Mouse (Mus musculus): ENCODE measurements around the gene Ppp5c. TPM values are rescaled to one million over a fixed set of nuclear protein-coding genes. Genes with fewer than 3 reads are reported as not detected.

Gene Ppp5c
- polyA plus RNA-seq, 1 experiment = 70.5 TPM

GRCm38 (mm10) chr7:16974018-16974417, 53.7 kb downstream of the Ppp5c start:
- Histone ChIP-seq H3K4me3 (replicated peaks; ENCODE audit: control insufficient read depth, low read depth, low read length) (no peak overlapping the region), H3K27ac (ENCODE audit: control insufficient read depth, insufficient read depth, low read depth, low read length, poor library complexity) (no peak overlapping the region), H3K4me1 (ENCODE audit: control insufficient read depth, insufficient read depth, low read length) (peaks cover 1% of the 10 kb centered on the region; the same call in 1 of the 2 replicates)
- 42% methylated on average over 6 of the region's 6 CpGs for WGBS
- no peak for TF ChIP-seq CTCF (IDR thresholded peaks at IDR 0.05; ENCODE audit: control insufficient read depth, insufficient read depth, low read length)
- no peak for TF ChIP-seq POLR2A (IDR thresholded peaks at IDR 0.05; ENCODE audit: borderline replicate concordance, control insufficient read depth, low read depth, low read length)

GRCm38 (mm10) chr7:16971160-16971559, 56.6 kb downstream of the Ppp5c start:
- Histone ChIP-seq H3K4me3 (replicated peaks; ENCODE audit: control insufficient read depth, low read depth, low read length) (no peak overlapping the region), H3K27ac (ENCODE audit: control insufficient read depth, insufficient read depth, low read depth, low read length, poor library complexity) (no peak overlapping the region), H3K4me1 (ENCODE audit: control insufficient read depth, insufficient read depth, low read length) (peaks cover 1% of the 10 kb centered on the region; the same call in 1 of the 2 replicates)
- WGBS = 20% methylated on average over 3 of the region's 3 CpGs
- TF ChIP-seq POLR2A (IDR thresholded peaks at IDR 0.05; ENCODE audit: borderline replicate concordance, control insufficient read depth, low read depth, low read length) = no peak

GRCm38 (mm10) chr7:16968414-16968813, 59.3 kb downstream of the Ppp5c start:
- Histone ChIP-seq H3K27ac (ENCODE audit: control insufficient read depth, insufficient read depth, low read depth, low read length, poor library complexity) (no peak overlapping the region), H3K4me1 (ENCODE audit: control insufficient read depth, insufficient read depth, low read length) (peaks cover 1% of the 10 kb centered on the region; the same call in 1 of the 2 replicates), H3K4me3 (replicated peaks; ENCODE audit: control insufficient read depth, low read depth, low read length) (no peak overlapping the region)
- TF ChIP-seq POLR2A (IDR thresholded peaks at IDR 0.05; ENCODE audit: borderline replicate concordance, control insufficient read depth, low read depth, low read length) (no peak), CTCF (IDR thresholded peaks at IDR 0.05; ENCODE audit: control insufficient read depth, insufficient read depth, low read length) (no peak)
- 63% methylated on average over 6 of the region's 6 CpGs for WGBS

GRCm38 (mm10) chr7:16961678-16962077, 66.0 kb downstream of the Ppp5c start:
- no peak overlapping the region for H3K27ac ChIP-seq (ENCODE audit: control insufficient read depth, insufficient read depth, low read depth, low read length, poor library complexity)
- no peaks in the 10 kb centered on the region for H3K4me1 ChIP-seq (ENCODE audit: control insufficient read depth, insufficient read depth, low read length)
- WGBS = 70% methylated on average over 5 of the region's 5 CpGs
- no peak for TF ChIP-seq POLR2A (IDR thresholded peaks at IDR 0.05; ENCODE audit: borderline replicate concordance, control insufficient read depth, low read depth, low read length)
- TF ChIP-seq CTCF (IDR thresholded peaks at IDR 0.05; ENCODE audit: control insufficient read depth, insufficient read depth, low read length) = no peak
- H3K4me3 ChIP-seq (replicated peaks; ENCODE audit: control insufficient read depth, low read depth, low read length) = no peak overlapping the region

- TF ChIP-seq CTCF (IDR thresholded peaks at IDR 0.05; ENCODE audit: control insufficient read depth, insufficient read depth, low read length) (no peak), POLR2A (IDR thresholded peaks at IDR 0.05; ENCODE audit: borderline replicate concordance, control insufficient read depth, low read depth, low read length) (no peak)
- no peak within 1 kb of the TSS for H3K27ac ChIP-seq (ENCODE audit: control insufficient read depth, insufficient read depth, low read depth, low read length, poor library complexity)
- H3K4me3 ChIP-seq (replicated peaks; ENCODE audit: control insufficient read depth, low read depth, low read length) = no peak within 1 kb of the TSS
- H3K4me1 ChIP-seq (ENCODE audit: control insufficient read depth, insufficient read depth, low read length) = no peaks in the 10 kb centered on the region
- WGBS = 62% methylated on average over 17 of the region's 17 CpGs
These were observed 68.1 kb downstream of the Ppp5c start, which contains the start of gene Pnmal1 for GRCm38 (mm10) chr7:16959539-16960187. Gene Pnmal1 (plus strand): TSS chr7:16959679.

GRCm38 (mm10) chr7:16956410-16957265, 71.1 kb downstream of the Ppp5c start:
- no peak for TF ChIP-seq POLR2A (IDR thresholded peaks at IDR 0.05; ENCODE audit: borderline replicate concordance, control insufficient read depth, low read depth, low read length)
- TF ChIP-seq CTCF (IDR thresholded peaks at IDR 0.05; ENCODE audit: control insufficient read depth, insufficient read depth, low read length) = no peak
- Histone ChIP-seq H3K4me1 (ENCODE audit: control insufficient read depth, insufficient read depth, low read length) (no peaks in the 10 kb centered on the region), H3K27ac (ENCODE audit: control insufficient read depth, insufficient read depth, low read depth, low read length, poor library complexity) (no peak overlapping the region), H3K4me3 (replicated peaks; ENCODE audit: control insufficient read depth, low read depth, low read length) (no peak overlapping the region)
- WGBS = 74% methylated on average over 15 of the region's 15 CpGs

- WGBS = 45% methylated on average over 4 of the region's 4 CpGs
- Histone ChIP-seq H3K4me3 (replicated peaks; ENCODE audit: control insufficient read depth, low read depth, low read length) (no peak overlapping the region), H3K27ac (ENCODE audit: control insufficient read depth, insufficient read depth, low read depth, low read length, poor library complexity) (no peak overlapping the region), H3K4me1 (ENCODE audit: control insufficient read depth, insufficient read depth, low read length) (no peaks in the 10 kb centered on the region)
- TF ChIP-seq POLR2A (IDR thresholded peaks at IDR 0.05; ENCODE audit: borderline replicate concordance, control insufficient read depth, low read depth, low read length) (no peak), CTCF (IDR thresholded peaks at IDR 0.05; ENCODE audit: control insufficient read depth, insufficient read depth, low read length) (no peak)
These were observed 72.0 kb downstream of the Ppp5c start for GRCm38 (mm10) chr7:16955712-16956111.

Other genes with a start within 250 kb of the Ppp5c start
- 186 and 343 TPM in 2 replicates for gene Slc1a5, start 246.6 kb downstream of the Ppp5c start, polyA plus RNA-seq (2011; ENCODE audit: insufficient read depth, insufficient read length, low replicate concordance, missing spikeins)
- 41.2 and 92.7 TPM in 2 replicates for gene Strn4, start 212.0 kb downstream of the Ppp5c start, polyA plus RNA-seq (2011; ENCODE audit: insufficient read depth, insufficient read length, low replicate concordance, missing spikeins)
- 4.7 and 7.2 TPM in 2 replicates for gene Fkrp, start 211.2 kb downstream of the Ppp5c start, polyA plus RNA-seq (2011; ENCODE audit: insufficient read depth, insufficient read length, low replicate concordance, missing spikeins)
- gene Prkd2, start 185.0 kb downstream of the Ppp5c start, polyA plus RNA-seq (2011; ENCODE audit: insufficient read depth, insufficient read length, low replicate concordance, missing spikeins) = 22.7 and 34.2 TPM in 2 replicates
- 0.54 and 1.7 TPM in 2 replicates for gene Dact3, start 152.6 kb downstream of the Ppp5c start, polyA plus RNA-seq (2011; ENCODE audit: insufficient read depth, insufficient read length, low replicate concordance, missing spikeins)
- gene Gng8, start 136.1 kb downstream of the Ppp5c start, polyA plus RNA-seq (2011; ENCODE audit: insufficient read depth, insufficient read length, low replicate concordance, missing spikeins) = not detected in 2 replicates
- gene Ptgir, start 121.4 kb downstream of the Ppp5c start, polyA plus RNA-seq (2011; ENCODE audit: insufficient read depth, insufficient read length, low replicate concordance, missing spikeins) = 8.3 and 13.0 TPM in 2 replicates
- 307 and 376 TPM in 2 replicates for gene Calm3, start 103.8 kb downstream of the Ppp5c start, polyA plus RNA-seq (2011; ENCODE audit: insufficient read depth, insufficient read length, low replicate concordance, missing spikeins)
- gene Pnmal2, start 83.2 kb downstream of the Ppp5c start, polyA plus RNA-seq (2011; ENCODE audit: insufficient read depth, insufficient read length, low replicate concordance, missing spikeins) = not detected in 2 replicates
- not detected in 2 replicates for gene Pnmal1, start 68.2 kb downstream of the Ppp5c start, polyA plus RNA-seq (2011; ENCODE audit: insufficient read depth, insufficient read length, low replicate concordance, missing spikeins)
- 0.77 and 1.9 TPM in 2 replicates for gene Gm42372, start 44.8 kb downstream of the Ppp5c start, polyA plus RNA-seq (2011; ENCODE audit: insufficient read depth, insufficient read length, low replicate concordance, missing spikeins)
- gene Ccdc8, start 35.2 kb downstream of the Ppp5c start, polyA plus RNA-seq (2011; ENCODE audit: insufficient read depth, insufficient read length, low replicate concordance, missing spikeins) = 1.4 and 2.5 TPM in 2 replicates
- gene Hif3a, start 34.5 kb upstream of the Ppp5c start, polyA plus RNA-seq (2011; ENCODE audit: insufficient read depth, insufficient read length, low replicate concordance, missing spikeins) = 1.8 and 3.3 TPM in 2 replicates
- 1.1 and 1.6 TPM in 2 replicates for gene Psg16, start 46.1 kb upstream of the Ppp5c start, polyA plus RNA-seq (2011; ENCODE audit: insufficient read depth, insufficient read length, low replicate concordance, missing spikeins)
- not detected in 2 replicates for gene Ceacam3, start 122.4 kb upstream of the Ppp5c start, polyA plus RNA-seq (2011; ENCODE audit: insufficient read depth, insufficient read length, low replicate concordance, missing spikeins)
- gene Psg29, start 175.6 kb upstream of the Ppp5c start, polyA plus RNA-seq (2011; ENCODE audit: insufficient read depth, insufficient read length, low replicate concordance, missing spikeins) = not detected in 2 replicates